Mouse (Mus musculus) stomach, postnatal 0 days (tissue): ENCODE measurements around the gene Gm13275.
"Not testable (repeated sequence)": the region's sequence is repeated elsewhere in the genome, so short reads cannot be mapped to it uniquely, and the experiment has no call there.

Experiments
- CTCF ChIP-seq: IDR thresholded peaks from 2 replicates; pipeline ENCODE4 v1.5.1; 2016; ENCODE audit warnings: antibody characterized with exemption, low read depth, mild to moderate bottlenecking, moderate library complexity
- EP300 ChIP-seq: optimal IDR thresholded peaks from 2 replicates; pipeline ENCODE3; 2016; ENCODE audit warnings: antibody characterized with exemption

GRCm38 (mm10) chr4:88779550-88779949, 14.7 kb upstream of the Gm13275 start, which contains the start of gene Gm13272:
- not testable (repeated sequence) for TF ChIP-seq CTCF, EP300
